Mouse (Mus musculus) midbrain, embryonic 14.5 days (tissue): ENCODE results near the gene Prss12. TPM values are rescaled to one million over a fixed set of nuclear protein-coding genes. Genes with fewer than 3 reads are reported as not detected.

Experiments
- ATAC-seq: fragments of 200-750 bp; cut with Nextera tagmentation; 2 replicates; pipeline ENCODE4 v1.8.0; 2017; ENCODE audit warnings: moderate number of reproducible peaks, moderate library complexity; ENCODE audit not compliant: low FRiP score, low TSS enrichment
- DNase-seq: peaks from one replicate; pipeline ENCODE4 v3.0.0-alpha.2; 2015
- H3K27ac ChIP-seq: fragments of 300-500 bp; sonication (generic); replicated peaks from 2 replicates; pipeline ENCODE4 v1.5.1; 2014; ENCODE audit warnings: mild to moderate bottlenecking, low read depth, low read length, moderate library complexity
- H3K27me3 ChIP-seq: fragments of 300-500 bp; sonication (generic); 2 replicates; pipeline ENCODE4 v1.6.1; 2014; ENCODE audit warnings: low read length, control low read depth, mixed read lengths; ENCODE audit not compliant: control insufficient read depth, insufficient read depth
- H3K36me3 ChIP-seq: fragments of 300-500 bp; sonication (generic); 2 replicates; pipeline ENCODE4 v1.6.1; 2014; ENCODE audit warnings: low read length, control low read depth; ENCODE audit not compliant: control insufficient read depth, insufficient read depth
- H3K4me1 ChIP-seq: fragments of 300-500 bp; sonication (generic); 2 replicates; pipeline ENCODE4 v1.6.1; 2014; ENCODE audit warnings: mild to moderate bottlenecking, antibody characterized with exemption, low read length, control low read depth; ENCODE audit not compliant: control insufficient read depth, insufficient read depth
- H3K4me2 ChIP-seq: fragments of 300-500 bp; sonication (generic); 2 replicates; pipeline ENCODE4 v1.6.1; 2014; ENCODE audit warnings: mild to moderate bottlenecking, low read length, moderate library complexity
- H3K4me3 ChIP-seq: fragments of 300-500 bp; sonication (generic); replicated peaks from 2 replicates; pipeline ENCODE4 v1.5.1; 2014; ENCODE audit warnings: low read depth, low read length
- H3K9ac ChIP-seq: fragments of 300-500 bp; sonication (generic); replicated peaks from 2 replicates; pipeline ENCODE4 v1.6.1; 2014; ENCODE audit warnings: mild to moderate bottlenecking, low read length, moderate library complexity
- H3K9me3 ChIP-seq: fragments of 300-500 bp; sonication (generic); 2 replicates; pipeline ENCODE4 v1.6.1; 2016; ENCODE audit warnings: low read length, control low read depth, mixed read lengths; ENCODE audit not compliant: control insufficient read depth
- WGBS: fragments of 180-500 bp; shearing (Covaris S2); extraction: QIAGEN DNeasy Blood & Tissue Kit; methylation state at CpG from one replicate; pipeline ENCODE4 v1.1.7; 2014; 5-methylcytosine and 5-hydroxymethylcytosine counted together
- polyA plus RNA-seq: library from polyadenylated mRNA; unstranded; fragments of >200 nt; fragmentation: Nextera tagmentation; extraction: Ambion mirVana; gene quantifications from 2 replicates; pipeline ENCODE4 v1.2.1, GENCODE M21; 2014

The Prss12 gene
- polyA plus RNA-seq, 1 experiment from 2014 or later, result 9.1 TPM

DNA sequence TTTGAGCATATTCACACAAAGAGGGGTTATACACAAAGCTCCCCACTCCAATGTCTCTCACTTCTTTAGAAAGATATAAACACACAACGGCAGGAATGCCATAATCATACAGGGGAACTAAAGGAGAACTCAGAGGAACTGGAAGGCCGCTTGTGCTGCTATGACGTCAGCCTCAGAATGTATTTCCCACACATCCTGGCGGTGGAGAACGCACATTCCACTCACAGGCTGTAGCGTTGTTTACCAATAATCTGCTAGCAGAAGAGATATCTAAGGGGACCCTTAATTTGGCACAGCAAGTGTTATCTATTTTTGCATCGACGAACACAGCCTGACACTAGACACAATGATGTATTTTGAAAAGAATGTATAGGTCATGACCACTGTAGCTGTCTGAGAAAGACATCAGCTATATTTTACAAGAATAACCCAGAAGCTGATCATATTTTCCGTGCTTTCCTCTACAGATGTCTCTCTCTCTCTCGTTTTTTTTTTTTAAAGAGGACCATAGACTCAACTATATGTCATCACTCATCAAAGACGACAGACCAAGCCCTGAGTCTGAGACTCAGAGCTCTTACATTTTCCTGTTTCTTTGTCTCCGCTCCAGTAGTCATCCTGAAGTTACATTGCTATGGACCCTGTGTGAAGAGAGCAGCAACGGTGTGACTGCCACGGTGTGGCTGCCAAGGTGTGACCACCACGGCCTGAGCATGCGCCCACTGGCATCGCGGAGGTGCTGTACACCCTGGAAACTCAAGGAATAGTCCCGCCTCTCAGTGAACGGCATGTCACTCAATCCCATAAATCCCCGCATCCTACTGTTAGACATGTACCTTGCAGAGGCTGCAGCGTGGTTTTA lies 16.9 kb upstream of the Prss12 start:
- H3K4me3 ChIP-seq, result no peak overlapping the region
- no peak overlapping the region for H3K9ac ChIP-seq
- WGBS, result 90% methylated on average over 22 of the region's 22 CpGs
- no peak for DNase-seq
- H3K27me3 ChIP-seq, result no peaks in the 10 kb centered on the region
- H3K4me2 ChIP-seq, result no peak overlapping the region
- no peaks in the 10 kb centered on the region for H3K9me3 ChIP-seq
- no peaks in the 10 kb centered on the region for H3K36me3 ChIP-seq
- H3K4me1 ChIP-seq, result no peaks in the 10 kb centered on the region
- ATAC-seq, result no peak
- no peak overlapping the region for H3K27ac ChIP-seq

DNA sequence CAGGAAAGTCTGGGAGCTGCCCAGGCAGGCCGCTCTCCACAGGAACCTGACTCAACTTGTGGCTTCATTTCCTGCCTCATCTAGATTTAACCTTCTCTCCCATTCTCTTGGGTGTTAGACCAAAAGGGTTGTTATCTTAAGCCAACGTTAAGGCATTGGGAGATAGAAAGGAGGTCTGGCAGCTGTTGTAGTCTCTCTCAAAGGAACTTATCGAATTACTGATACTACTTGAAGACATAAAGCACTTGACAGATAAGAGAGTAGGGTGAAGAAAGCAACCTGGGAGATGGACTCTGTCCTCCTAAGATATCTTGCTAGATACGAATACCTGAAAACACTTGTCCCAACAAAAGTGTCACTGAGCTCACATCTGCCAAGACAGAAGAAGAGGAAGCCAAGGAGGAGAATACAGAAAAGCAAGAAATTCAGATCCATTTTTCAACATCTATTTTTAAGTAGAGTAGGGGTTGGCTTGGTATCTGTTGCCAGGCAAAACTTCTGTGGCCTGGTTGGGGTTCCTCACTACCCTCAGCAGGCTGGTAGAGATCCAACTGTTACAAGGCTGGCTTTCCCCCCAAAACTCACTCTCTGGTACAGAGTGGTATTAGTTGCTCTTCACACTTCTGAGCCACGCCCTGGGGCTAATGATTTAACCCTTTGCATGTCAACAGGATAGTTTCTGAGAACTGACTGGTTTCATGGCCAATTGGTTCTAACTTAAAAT lies 14.6 kb upstream of the Prss12 start:
- Histone ChIP-seq H3K27ac (no peak overlapping the region), H3K36me3 (no peaks in the 10 kb centered on the region), H3K4me1 (no peaks in the 10 kb centered on the region), H3K9me3 (no peaks in the 10 kb centered on the region), H3K4me2 (no peak overlapping the region), H3K9ac (no peak overlapping the region), H3K4me3 (no peak overlapping the region), H3K27me3 (no peaks in the 10 kb centered on the region)
- DNase-seq (no peak), ATAC-seq (no peak)
- 81% methylated on average over 5 of the region's 5 CpGs for WGBS

DNA sequence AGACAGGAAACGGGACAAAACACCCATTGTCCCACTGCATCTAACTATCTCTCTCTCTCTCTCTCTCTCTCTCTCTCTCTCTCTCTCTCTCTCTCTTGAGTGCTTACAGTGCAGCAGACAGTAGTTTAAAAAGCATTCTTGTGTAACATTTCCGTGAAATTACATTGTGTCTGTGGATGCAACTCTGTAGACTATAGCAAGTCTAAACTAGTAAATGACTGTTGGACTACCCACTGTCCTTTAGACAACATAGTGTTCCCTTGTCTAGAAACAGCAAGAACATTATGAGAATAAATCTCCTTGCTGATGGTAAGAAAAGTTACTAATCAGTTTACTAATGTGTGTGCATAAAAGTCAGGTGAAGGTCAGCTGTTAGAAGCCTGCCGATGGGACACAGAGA lies 13.4 kb upstream of the Prss12 start:
- no peak overlapping the region for H3K4me3 ChIP-seq
- no peaks in the 10 kb centered on the region for H3K9me3 ChIP-seq
- H3K27me3 ChIP-seq, result no peaks in the 10 kb centered on the region
- H3K4me1 ChIP-seq, result no peaks in the 10 kb centered on the region
- H3K36me3 ChIP-seq, result no peaks in the 10 kb centered on the region
- H3K9ac ChIP-seq, result no peak overlapping the region
- DNase-seq (no peak), ATAC-seq (no peak)
- WGBS, result 83% methylated on average over 3 of the region's 3 CpGs
- no peak overlapping the region for H3K4me2 ChIP-seq
- H3K27ac ChIP-seq, result no peak overlapping the region

DNA sequence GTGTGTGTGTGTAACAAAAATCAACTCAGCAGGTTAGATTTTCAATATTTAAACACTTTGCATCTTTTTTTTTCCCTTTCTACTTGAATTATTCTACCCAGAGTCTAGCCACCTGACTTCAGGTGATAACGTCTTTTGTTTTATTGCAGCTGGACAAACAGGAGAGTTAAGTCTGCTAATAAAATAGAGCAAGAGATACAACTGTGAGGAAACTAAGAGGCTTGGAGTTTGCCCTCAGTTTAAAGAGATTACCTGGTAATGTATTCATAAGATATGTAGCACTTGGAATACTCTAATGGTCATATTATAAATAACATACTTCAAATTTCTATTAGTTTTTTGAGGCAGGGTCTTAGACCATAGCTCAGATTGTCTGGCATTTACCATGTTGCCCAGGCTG lies 9.1 kb upstream of the Prss12 start:
- Histone ChIP-seq H3K27me3 (no peaks in the 10 kb centered on the region), H3K27ac (no peak overlapping the region), H3K4me1 (no peaks in the 10 kb centered on the region), H3K9ac (no peak overlapping the region), H3K4me2 (no peak overlapping the region), H3K36me3 (no peaks in the 10 kb centered on the region), H3K4me3 (no peak overlapping the region), H3K9me3 (no peaks in the 10 kb centered on the region)
- ATAC-seq, result no peak
- DNase-seq, result no peak
- 93% methylated on average over 1 of the region's 1 CpGs for WGBS

DNA sequence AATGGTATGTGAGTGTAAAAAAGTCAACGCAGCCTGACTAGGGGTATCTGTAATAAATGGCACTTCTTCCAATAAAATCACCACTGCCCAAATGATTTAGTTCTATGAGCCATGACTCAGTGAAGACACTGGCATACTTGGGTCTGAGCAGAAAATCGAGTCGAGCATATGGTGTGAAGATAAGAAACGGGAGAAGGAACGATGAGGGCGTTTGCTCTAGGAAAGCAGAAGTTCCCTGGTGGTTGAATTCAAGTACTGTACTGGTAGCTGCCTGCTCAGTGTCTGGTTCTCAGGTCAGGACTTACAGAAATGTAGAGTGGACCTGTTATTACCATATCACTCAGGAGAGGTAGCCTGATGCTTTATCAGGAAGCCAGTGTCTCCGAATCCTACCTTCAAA lies 6.2 kb upstream of the Prss12 start:
- Histone ChIP-seq H3K4me2 (no peak overlapping the region), H3K9me3 (no peaks in the 10 kb centered on the region), H3K9ac (no peak overlapping the region), H3K36me3 (no peaks in the 10 kb centered on the region), H3K4me3 (no peak overlapping the region), H3K27me3 (peaks cover 5% of the 10 kb centered on the region; the same call in 1 of the 2 replicates), H3K4me1 (no peaks in the 10 kb centered on the region), H3K27ac (no peak overlapping the region)
- ATAC-seq (no peak), DNase-seq (no peak)
- 94% methylated on average over 7 of the region's 7 CpGs for WGBS

DNA sequence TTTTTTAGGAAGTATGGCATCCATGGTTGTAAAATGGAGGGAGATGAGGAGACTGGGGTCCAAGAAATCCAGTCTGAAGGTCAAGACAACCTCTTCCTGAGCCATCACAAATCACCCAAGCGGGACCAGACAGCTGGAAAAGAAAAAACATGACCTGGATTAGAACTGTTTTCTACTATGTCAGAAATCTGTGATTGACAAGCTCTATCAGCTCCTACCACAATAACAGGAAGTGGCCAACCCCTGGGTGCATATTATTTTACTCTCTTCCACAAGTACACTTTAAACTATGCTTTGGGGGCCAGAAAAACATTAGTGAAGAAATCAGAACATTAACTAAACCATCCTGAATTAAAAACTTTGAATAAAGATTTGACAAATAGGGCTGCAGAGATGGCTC lies 2.2 kb upstream of the Prss12 start:
- Histone ChIP-seq H3K4me2 (no peak overlapping the region), H3K4me3 (no peak overlapping the region), H3K9ac (no peak overlapping the region), H3K27ac (no peak overlapping the region), H3K36me3 (no peaks in the 10 kb centered on the region), H3K4me1 (peaks cover 7% of the 10 kb centered on the region), H3K9me3 (no peaks in the 10 kb centered on the region), H3K27me3 (peaks cover 10% of the 10 kb centered on the region; the same call in 1 of the 2 replicates)
- DNase-seq (no peak), ATAC-seq (no peak)
- 78% methylated on average over 1 of the region's 1 CpGs for WGBS

DNA sequence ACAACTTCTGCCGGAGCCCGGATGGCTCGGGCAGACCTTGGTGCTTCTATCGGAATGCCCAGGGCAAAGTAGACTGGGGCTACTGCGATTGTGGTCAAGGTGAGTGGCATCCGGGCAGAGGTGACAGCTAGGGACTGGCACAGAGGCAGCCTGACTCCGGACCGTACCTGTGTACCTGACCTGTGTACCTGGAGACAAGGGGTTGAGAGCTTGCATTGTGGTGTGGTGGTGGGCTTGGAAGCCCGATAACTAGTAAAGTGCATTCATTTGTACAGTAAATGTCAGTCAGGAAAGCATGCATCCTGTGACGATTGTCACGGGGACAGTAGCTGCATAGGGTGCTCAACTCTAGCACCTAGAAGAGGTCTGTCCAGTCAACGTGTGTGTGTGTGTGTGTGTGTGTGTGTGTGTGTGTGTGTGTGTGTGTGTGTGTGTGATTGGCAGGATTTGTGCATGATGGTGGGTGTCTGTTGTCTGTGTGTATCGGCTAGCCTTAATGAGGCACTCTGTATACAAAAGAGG lies 886 bp downstream of the Prss12 start:
- DNase-seq (peak; percentile 55), ATAC-seq (peak; percentile 56)
- WGBS, result 6% methylated on average over 13 of the region's 13 CpGs
- H3K4me1 ChIP-seq, result peaks cover 7% of the 10 kb centered on the region
- H3K9me3 ChIP-seq, result no peaks in the 10 kb centered on the region
- no peak overlapping the region for H3K27ac ChIP-seq
- H3K9ac ChIP-seq, result peak overlapping the region; percentile 72
- peaks cover 10% of the 10 kb centered on the region; the same call in 1 of the 2 replicates for H3K27me3 ChIP-seq
- no peaks in the 10 kb centered on the region for H3K36me3 ChIP-seq
- H3K4me3 ChIP-seq, result peak overlapping the region; percentile 80
- peak overlapping the region; percentile 99 for H3K4me2 ChIP-seq

DNA sequence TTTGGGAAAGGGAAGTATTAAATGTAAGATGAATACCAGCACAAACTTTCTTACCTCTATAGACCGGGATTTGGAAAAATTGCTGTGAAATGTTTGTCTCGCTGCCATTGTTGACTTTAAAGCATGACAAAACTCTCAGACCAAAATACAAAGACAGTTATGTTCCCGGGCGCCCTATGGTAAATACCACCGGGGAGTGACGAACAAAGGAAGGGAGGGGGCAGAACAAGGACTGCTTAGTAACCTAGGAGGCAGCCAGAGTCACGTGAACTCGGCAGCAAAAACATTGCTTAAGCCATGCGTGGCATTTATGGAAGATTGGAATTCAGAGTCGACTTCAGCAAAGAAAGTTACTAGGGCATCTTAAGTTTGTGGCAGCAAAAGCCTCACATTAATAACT lies 1.4 kb downstream of the Prss12 start:
- DNase-seq, result peak; percentile 52

More for the DNA sequence above, 1.4 kb downstream of the Prss12 start:
- H3K36me3 ChIP-seq, result no peaks in the 10 kb centered on the region
- H3K4me3 ChIP-seq, result peak overlapping the region; percentile 80
- peak overlapping the region; percentile 99 for H3K4me2 ChIP-seq
- H3K27ac ChIP-seq, result no peak overlapping the region
- no peak for ATAC-seq
- H3K4me1 ChIP-seq, result peaks cover 7% of the 10 kb centered on the region
- H3K9me3 ChIP-seq, result no peaks in the 10 kb centered on the region
- no peak overlapping the region for H3K9ac ChIP-seq
- under 1% methylated on average over 10 of the region's 10 CpGs for WGBS
- peaks cover 10% of the 10 kb centered on the region; the same call in 1 of the 2 replicates for H3K27me3 ChIP-seq
